Mouse (Mus musculus): ENCODE measurements around the gene Fgfr2.

Gene Fgfr2

GRCm38 (mm10) chr7:130834958-130835861, 2287.9 kb downstream of the Fgfr2 start:
- no peak for DNase-seq

DNA sequence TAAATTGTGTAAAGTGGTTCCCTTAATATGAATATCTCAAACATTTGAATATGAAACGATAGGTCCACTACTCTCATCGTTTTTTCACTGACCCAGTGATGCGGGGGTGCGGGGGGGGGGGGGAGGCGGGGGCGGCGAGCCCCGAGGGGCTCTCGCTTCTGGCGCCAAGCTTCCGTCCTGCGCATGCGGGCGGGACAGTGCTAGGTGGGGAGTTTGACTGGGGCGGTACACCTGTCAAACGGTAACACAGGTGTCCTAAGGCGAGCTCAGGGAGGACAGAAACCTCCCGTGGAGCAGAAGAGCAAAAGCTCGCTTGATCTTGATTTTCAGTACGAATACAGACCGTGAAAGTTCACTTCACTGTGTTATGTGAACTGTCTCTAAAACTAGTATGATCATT, 2288.9 kb downstream of the Fgfr2 start:
- DNase-seq, result peak; percentile 68

- no peak for DNase-seq
Measured at GRCm38 (mm10) chr7:130831586-130831985, 2291.6 kb downstream of the Fgfr2 start.

DNA sequence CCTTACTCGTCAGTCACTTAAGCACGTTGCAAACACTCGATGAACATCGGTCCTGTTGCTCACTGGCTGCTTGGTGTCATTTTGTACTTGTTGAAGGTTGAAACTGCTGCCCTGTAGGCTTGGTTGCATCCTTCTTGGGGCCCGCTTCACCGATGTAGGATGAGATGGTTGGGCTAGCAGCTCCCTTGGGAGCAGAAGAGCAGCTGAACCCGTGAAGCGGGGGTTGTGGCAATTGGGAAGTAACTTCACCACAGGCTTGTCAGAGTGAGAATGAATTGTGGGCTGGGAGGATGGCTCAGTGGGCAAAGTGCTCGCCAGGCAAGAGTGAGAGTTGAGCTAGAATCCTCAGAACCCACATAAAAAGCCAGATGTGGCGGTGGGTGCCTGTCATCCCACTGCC, 2294.7 kb downstream of the Fgfr2 start:
- no peak for DNase-seq

- no peak for DNase-seq
Measured at GRCm38 (mm10) chr7:130827844-130828403, 2295.2 kb downstream of the Fgfr2 start.

DNA sequence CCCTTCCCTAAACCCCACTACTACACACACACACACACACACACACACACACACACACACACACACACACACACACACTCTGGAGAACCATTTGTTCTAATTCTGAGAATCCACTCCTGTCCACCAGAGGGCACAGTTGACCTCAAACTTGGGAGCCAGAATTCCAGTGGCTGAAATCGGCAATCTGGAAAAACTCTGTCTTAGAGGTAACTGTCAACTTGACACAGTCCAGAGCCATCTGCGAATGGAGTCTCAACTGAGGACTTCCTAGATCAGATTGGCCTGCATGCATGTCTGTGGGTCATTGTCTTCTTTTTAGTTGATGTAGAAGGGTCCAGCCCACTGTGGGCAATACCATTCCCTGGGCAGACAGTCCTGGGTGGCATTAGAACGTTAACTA, 2295.7 kb downstream of the Fgfr2 start:
- peak; percentile 48 for DNase-seq

- no peak for DNase-seq
Measured at GRCm38 (mm10) chr7:130826343-130826742, 2296.8 kb downstream of the Fgfr2 start.

DNA sequence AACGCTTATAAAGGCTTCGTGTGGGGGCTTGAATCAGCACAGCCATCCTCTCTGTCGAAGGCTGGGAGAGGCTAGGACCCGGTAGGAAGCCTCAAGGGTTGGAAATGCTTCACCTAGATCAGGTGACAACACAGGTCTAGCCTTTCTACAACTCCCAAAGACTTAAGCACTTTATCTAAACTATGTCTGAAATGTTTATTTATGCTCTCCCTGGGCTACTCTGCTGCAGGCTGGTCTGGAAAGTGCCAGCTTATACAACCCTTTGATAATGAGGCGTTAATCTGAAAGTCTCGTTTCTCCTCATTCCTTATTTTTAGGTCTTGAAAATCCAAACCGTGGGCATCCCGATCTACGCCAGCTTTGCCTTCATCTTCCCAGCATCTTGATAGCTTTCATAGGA, 2299.2 kb downstream of the Fgfr2 start:
- no peak for DNase-seq

DNA sequence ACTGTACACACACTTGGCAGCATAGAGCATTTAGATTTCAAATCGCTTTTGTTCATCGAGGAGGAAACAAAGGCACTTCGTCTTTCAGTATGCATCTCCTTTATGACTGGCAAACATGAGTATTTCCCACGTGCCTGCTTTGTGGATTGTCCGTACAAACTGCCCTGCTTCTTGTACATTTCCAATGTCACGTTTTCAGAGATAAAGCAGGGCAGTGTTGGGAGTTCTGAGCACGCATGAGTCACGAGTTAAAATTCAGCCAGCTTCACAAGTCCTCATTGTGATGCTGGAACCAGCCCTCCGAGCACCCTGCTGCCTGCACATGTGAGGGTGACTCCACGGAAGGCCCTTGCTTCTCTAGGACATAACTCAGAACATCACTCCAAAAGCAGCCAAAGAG, 2303.5 kb downstream of the Fgfr2 start:
- DNase-seq, result no peak

GRCm38 (mm10) chr7:130818813-130819212, 2304.3 kb downstream of the Fgfr2 start:
- no peak for DNase-seq

- DNase-seq, result no peak
Measured at GRCm38 (mm10) chr7:130816243-130816642, 2306.9 kb downstream of the Fgfr2 start.

DNA sequence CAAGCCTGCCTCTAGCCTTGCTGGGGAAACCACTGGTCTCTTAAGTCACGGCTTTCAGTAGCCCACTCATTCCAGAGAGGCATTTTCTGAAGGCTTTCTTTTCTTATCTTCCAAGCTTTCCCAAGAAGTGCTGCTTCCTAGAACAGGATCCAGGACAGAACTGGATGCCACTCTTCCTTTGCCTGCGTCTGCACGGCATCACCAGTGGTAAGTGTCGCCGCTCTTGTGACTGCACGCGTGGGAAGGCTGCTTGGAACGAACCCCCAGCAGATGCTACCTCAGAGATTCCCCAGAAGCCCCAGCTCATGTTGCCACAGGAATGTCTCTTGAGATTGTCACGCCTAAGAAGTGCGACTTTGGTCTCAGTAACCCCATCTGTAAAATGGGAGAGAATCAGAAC, 2307.5 kb downstream of the Fgfr2 start:
- DNase-seq, result no peak

GRCm38 (mm10) chr7:130812407-130812806, 2310.7 kb downstream of the Fgfr2 start:
- DNase-seq, result no peak

- DNase-seq, result no peak
Measured at GRCm38 (mm10) chr7:130810238-130810637, 2312.9 kb downstream of the Fgfr2 start.

DNA sequence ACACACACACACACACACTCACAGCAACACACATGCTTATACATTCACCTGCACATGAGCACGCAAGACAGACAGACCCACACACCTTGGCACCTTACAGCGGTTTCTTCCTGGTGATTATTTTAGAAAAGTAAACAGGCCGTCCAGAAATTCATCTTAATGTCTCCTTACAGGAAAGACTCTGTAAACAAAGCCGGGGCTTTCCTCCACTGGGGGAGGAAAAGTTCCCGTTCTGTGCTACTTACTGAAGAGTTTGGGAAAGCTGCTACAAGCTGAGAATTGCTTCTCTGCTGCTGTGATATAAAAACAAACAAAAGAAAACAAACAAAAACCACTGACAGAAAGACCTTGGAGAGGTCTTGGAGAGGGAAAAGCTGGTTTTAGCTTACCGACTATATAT, 2314.5 kb downstream of the Fgfr2 start:
- DNase-seq, result no peak

DNA sequence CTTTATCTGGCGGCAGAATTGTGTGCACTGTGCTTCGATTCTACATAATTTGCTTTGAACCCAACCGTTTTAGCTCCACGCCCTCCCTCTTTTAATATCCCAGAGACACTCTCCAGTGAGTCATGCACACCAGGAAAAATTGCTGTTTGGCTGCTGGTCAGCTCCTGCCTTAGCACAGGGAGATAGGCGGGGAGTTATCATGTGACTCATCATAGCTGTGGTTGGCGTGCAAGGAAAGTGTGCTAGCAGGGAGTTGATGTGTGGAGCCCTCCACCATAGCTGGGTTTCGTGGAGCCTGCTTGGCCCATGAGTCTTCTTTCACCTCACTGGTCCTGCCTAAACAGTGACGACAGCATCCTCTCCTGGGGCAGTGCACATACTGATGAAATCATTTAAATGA, 2315.4 kb downstream of the Fgfr2 start:
- DNase-seq, result no peak

GRCm38 (mm10) chr7:130804991-130805390, 2318.2 kb downstream of the Fgfr2 start:
- no peak for DNase-seq

DNA sequence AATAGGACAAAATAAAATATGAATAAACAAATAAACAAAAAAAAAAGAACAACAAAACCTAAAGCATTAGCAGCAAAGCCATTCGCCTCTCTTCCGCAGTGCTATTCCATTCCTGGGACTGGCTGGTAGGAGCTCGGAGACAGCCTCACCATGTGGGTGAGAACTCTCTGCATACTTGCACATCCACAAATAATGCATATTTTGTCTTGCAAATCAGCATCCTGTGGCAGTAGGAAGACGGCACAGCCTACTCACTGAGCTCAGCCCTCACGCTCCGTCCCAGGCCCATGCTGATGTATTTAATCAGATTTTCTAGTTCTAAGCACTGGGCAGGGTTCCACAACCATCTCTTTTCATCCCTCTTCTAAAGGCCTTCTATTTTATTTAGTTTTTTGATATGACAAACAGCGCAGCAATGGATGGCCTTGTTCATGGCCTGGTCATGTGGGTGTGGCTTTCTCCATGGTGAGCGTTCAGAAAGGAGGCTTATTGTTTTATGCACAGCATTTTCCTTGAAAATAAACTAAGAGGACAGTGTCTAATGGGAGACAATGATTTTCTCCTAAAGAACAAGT, 2319.8 kb downstream of the Fgfr2 start:
- no peak for DNase-seq

GRCm38 (mm10) chr7:130801811-130802210, 2321.3 kb downstream of the Fgfr2 start:
- no peak for DNase-seq

- no peak for DNase-seq
Measured at GRCm38 (mm10) chr7:130800681-130801080, 2322.5 kb downstream of the Fgfr2 start.

DNA sequence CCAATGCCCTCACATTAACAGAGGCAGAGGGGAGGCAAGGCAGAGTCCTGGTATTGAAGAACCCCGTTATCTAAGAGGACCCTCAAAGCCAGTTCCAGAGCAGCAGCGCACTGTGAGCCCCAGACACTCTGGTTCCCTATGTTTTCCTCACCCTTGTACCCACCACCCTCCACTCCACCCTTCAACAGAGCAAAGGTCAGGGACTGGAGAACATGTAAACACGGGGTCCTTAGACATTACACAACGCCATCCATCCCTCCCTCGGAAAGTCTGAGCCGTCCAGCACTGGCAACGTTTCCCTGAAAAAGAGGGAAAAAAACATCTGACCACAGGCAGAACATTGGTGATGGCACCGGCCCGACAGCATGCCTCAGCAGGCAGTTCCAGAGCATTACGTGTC, 2323.7 kb downstream of the Fgfr2 start:
- DNase-seq, result no peak

GRCm38 (mm10) chr7:130797524-130797923, 2325.6 kb downstream of the Fgfr2 start:
- DNase-seq, result no peak

- no peak for DNase-seq
Measured at GRCm38 (mm10) chr7:130796786-130797185, 2326.4 kb downstream of the Fgfr2 start.

- no peak for DNase-seq
Measured at GRCm38 (mm10) chr7:130793671-130794070, 2329.5 kb downstream of the Fgfr2 start.

Data from right cerebral cortex, postnatal 4 days (tissue).